Mouse (Mus musculus) heart, embryonic 14.5 days (tissue): ENCODE measurements around the gene Sox5. TPM values are rescaled to one million over a fixed set of nuclear protein-coding genes. Genes with fewer than 3 reads are reported as not detected.
"Not testable (repeated sequence)": the region's sequence is repeated elsewhere in the genome, so short reads cannot be mapped to it uniquely, and the experiment has no call there.

ENCODE experiments used
- ATAC-seq: fragments of 200-750 bp; cut with Nextera tagmentation; 2 replicates; pipeline ENCODE4 v1.8.0; 2017; ENCODE audit warnings: low read depth, moderate TSS enrichment; ENCODE audit not compliant: insufficient number of reproducible peaks, insufficient read depth, low FRiP score
- H3K27ac ChIP-seq, 2 experiments: fragments of 200-500 bp in 1 of 2; fragments of 300-500 bp in 1 of 2; sonication (generic) in 1 of 2; replicated peaks in 1 of 2; 2 replicates each; pipeline ENCODE4 v1.5.1; 2012 to 2014; ENCODE audit warnings: low read depth in 2 of 2, low read length in 2 of 2, control low read depth in 1 of 2, mild to moderate bottlenecking in 1 of 2, mixed read lengths in 1 of 2; ENCODE audit not compliant: control insufficient read depth in 1 of 2, insufficient read depth in 1 of 2
- H3K27me3 ChIP-seq: fragments of 300-500 bp; sonication (generic); 2 replicates; pipeline ENCODE4 v1.6.1; 2014; ENCODE audit warnings: mild to moderate bottlenecking, low read length, control low read depth; ENCODE audit not compliant: control insufficient read depth, insufficient read depth
- H3K36me3 ChIP-seq: fragments of 300-500 bp; sonication (generic); 2 replicates; pipeline ENCODE4 v1.6.1; 2014; ENCODE audit warnings: mild to moderate bottlenecking, control low read depth, low read length, mixed read lengths; ENCODE audit not compliant: control insufficient read depth, insufficient read depth
- H3K4me1 ChIP-seq, 2 experiments: fragments of 200-500 bp in 1 of 2; fragments of 300-500 bp in 1 of 2; sonication (generic) in 1 of 2; 2 replicates each; pipeline ENCODE4 v1.6.1; 2012 to 2014; ENCODE audit warnings: low read length in 2 of 2, control low read depth in 1 of 2, mixed read lengths in 1 of 2; ENCODE audit not compliant: control insufficient read depth in 2 of 2, insufficient read depth in 2 of 2
- H3K4me2 ChIP-seq: fragments of 300-500 bp; sonication (generic); 2 replicates; pipeline ENCODE4 v1.6.1; 2014; ENCODE audit warnings: mild to moderate bottlenecking, low read length
- H3K4me3 ChIP-seq, 2 experiments: fragments of 200-500 bp in 1 of 2; fragments of 300-500 bp in 1 of 2; sonication (generic) in 1 of 2; 2 replicates each; pipeline ENCODE4 v1.5.1; 2012 to 2014; ENCODE audit warnings: low read length in 2 of 2, mild to moderate bottlenecking in 2 of 2, control low read depth in 1 of 2, low read depth in 1 of 2, moderate library complexity in 1 of 2; ENCODE audit not compliant: control insufficient read depth in 1 of 2, insufficient read depth in 1 of 2
- H3K9ac ChIP-seq: fragments of 300-500 bp; sonication (generic); 2 replicates; pipeline ENCODE4 v1.6.1; 2014; ENCODE audit warnings: mild to moderate bottlenecking, low read length
- H3K9me3 ChIP-seq: fragments of 300-500 bp; sonication (generic); 2 replicates; pipeline ENCODE4 v1.6.1; 2016; ENCODE audit warnings: low read length, control low read depth; ENCODE audit not compliant: control insufficient read depth
- WGBS: fragments of 180-500 bp; shearing (Covaris S2); extraction: QIAGEN DNeasy Blood & Tissue Kit; methylation state at CpG from one replicate; pipeline ENCODE4 v1.1.7; 2014; 5-methylcytosine and 5-hydroxymethylcytosine counted together
- polyA plus RNA-seq: library from polyadenylated mRNA; unstranded; fragments of >200 nt; fragmentation: Nextera tagmentation; extraction: Ambion mirVana; gene quantifications from 2 replicates; pipeline ENCODE4 v1.2.1, GENCODE M21; 2014

Sox5 gene
- polyA plus RNA-seq, 1 experiment from 2014 or later = 10.6 TPM

DNA sequence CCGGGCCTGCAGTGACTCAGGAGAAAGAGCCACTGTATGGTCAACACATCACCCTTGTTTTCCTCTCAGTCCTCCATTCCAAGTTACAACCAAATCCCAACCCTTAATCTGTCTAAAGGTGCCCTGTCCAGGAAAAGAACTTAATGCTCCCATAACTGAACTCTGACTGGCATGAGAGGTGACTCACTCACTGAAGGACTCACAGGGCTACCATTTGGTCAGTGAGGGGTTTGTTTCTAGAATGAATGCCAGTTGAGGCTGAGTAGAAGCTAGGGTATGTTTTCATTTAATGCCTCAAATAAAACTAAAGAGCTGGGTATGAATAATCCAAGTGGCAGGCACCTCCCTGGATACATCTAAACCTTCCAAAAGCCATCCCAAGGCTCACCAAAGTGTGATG is 484.6 kb downstream of the Sox5 start:
- no peaks in the 10 kb centered on the region for H3K27me3 ChIP-seq
- no peaks in the 10 kb centered on the region for H3K4me1 ChIP-seq
- ATAC-seq = no peak
- no peak overlapping the region for H3K4me3 ChIP-seq
- 78% methylated on average over 1 of the region's 1 CpGs for WGBS
- H3K4me2 ChIP-seq = no peak overlapping the region
- no peak overlapping the region for H3K27ac ChIP-seq
- H3K9me3 ChIP-seq = peaks cover 13% of the 10 kb centered on the region
- H3K36me3 ChIP-seq = no peaks in the 10 kb centered on the region
- H3K9ac ChIP-seq = no peak overlapping the region

- H3K4me3 ChIP-seq = no peak overlapping the region
- H3K27me3 ChIP-seq = no peaks in the 10 kb centered on the region
- H3K36me3 ChIP-seq = no peaks in the 10 kb centered on the region
- H3K9me3 ChIP-seq = peaks cover 13% of the 10 kb centered on the region
- no peak overlapping the region for H3K9ac ChIP-seq
- no peak overlapping the region for H3K27ac ChIP-seq
- no peaks in the 10 kb centered on the region for H3K4me1 ChIP-seq
- ATAC-seq = no peak
- WGBS = 85% methylated on average over 4 of the region's 4 CpGs
- no peak overlapping the region for H3K4me2 ChIP-seq
Observed at GRCm38 (mm10) chr6:144291526-144291925, 490.3 kb downstream of the Sox5 start.

DNA sequence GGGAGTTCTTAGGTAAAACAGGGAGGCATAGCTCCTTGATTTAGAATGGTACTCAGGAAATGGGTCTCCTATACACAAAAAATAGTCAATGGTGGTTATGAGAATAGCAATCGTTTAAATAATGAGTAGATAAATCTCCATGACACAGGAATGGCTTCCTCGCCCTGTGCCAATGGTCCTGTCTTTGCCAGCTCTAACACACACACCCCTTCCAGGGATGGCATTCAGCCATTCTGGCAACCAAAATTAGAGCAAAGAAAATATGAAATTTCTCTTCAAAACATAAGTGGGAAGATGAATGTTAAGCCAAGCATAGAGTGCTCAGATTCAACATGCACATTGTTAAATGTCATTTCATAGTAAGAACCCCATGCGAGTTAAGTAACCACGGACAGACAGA is 495.7 kb downstream of the Sox5 start:
- Histone ChIP-seq H3K4me3 (no peak overlapping the region), H3K4me2 (no peak overlapping the region), H3K9ac (no peak overlapping the region), H3K27me3 (no peaks in the 10 kb centered on the region), H3K36me3 (no peaks in the 10 kb centered on the region), H3K4me1 (no peaks in the 10 kb centered on the region), H3K27ac (no peak overlapping the region), H3K9me3 (0 out of 2 replicates have a peak, but pooled peaks cover 3% of the 10 kb centered on the region)
- ATAC-seq = no peak
- 88% methylated on average over 4 of the region's 4 CpGs for WGBS

- no peaks in the 10 kb centered on the region for H3K36me3 ChIP-seq
- ATAC-seq = no peak
- H3K4me2 ChIP-seq = no peak overlapping the region
- 72% methylated on average over 6 of the region's 8 CpGs for WGBS
- no peak overlapping the region for H3K9ac ChIP-seq
- H3K27me3 ChIP-seq = no peaks in the 10 kb centered on the region
- 0 out of 4 replicates have a peak, but pooled peaks cover 0 to 3% of the 10 kb centered on the region in 2 experiments for H3K4me1 ChIP-seq
- 0 out of 2 replicates have a peak, but pooled peaks cover 3% of the 10 kb centered on the region for H3K9me3 ChIP-seq
- H3K27ac ChIP-seq = no peak overlapping the region
- H3K4me3 ChIP-seq = no peak overlapping the region
Observed at GRCm38 (mm10) chr6:144283191-144283590, 498.6 kb downstream of the Sox5 start.

GRCm38 (mm10) chr6:144282756-144283155 is 499.0 kb downstream of the Sox5 start:
- 68% methylated on average over 12 of the region's 12 CpGs for WGBS
- H3K27me3 ChIP-seq = no peaks in the 10 kb centered on the region
- no peak overlapping the region for H3K9ac ChIP-seq
- no peak for ATAC-seq
- 0 out of 4 replicates have a peak, but pooled peaks cover 0 to 3% of the 10 kb centered on the region in 2 experiments for H3K4me1 ChIP-seq
- H3K4me3 ChIP-seq = no peak overlapping the region
- H3K27ac ChIP-seq = no peak overlapping the region
- 0 out of 2 replicates have a peak, but pooled peaks cover 3% of the 10 kb centered on the region for H3K9me3 ChIP-seq
- H3K36me3 ChIP-seq = no peaks in the 10 kb centered on the region
- no peak overlapping the region for H3K4me2 ChIP-seq

DNA sequence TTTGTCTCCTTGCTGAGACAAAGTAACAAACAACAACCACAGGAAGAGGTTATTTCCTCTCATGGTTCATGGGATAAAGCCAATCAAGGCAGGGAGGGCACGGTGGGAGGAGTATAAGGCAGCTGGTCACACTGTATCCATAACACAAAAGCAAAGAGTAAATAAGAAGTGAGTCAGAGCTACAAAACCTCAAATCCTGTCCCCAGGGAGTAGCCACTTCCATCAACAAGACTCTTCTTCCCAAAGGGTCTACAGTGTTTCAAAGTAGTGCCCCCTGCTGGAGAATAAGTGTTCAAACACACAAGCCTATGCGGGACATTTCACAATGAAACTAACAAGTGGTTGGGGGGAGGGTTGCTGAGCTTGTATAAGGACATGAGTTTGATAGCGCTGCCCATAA is 500.1 kb downstream of the Sox5 start:
- ATAC-seq = no peak
- 0 out of 4 replicates have a peak, but pooled peaks cover 0 to 3% of the 10 kb centered on the region in 2 experiments for H3K4me1 ChIP-seq
- 0 out of 2 replicates have a peak, but pooled peaks cover 4% of the 10 kb centered on the region for H3K9me3 ChIP-seq
- no peak overlapping the region for H3K4me2 ChIP-seq
- H3K36me3 ChIP-seq = no peaks in the 10 kb centered on the region
- no peak overlapping the region for H3K4me3 ChIP-seq
- no peak overlapping the region for H3K9ac ChIP-seq
- no peak overlapping the region for H3K27ac ChIP-seq
- 84% methylated on average over 3 of the region's 3 CpGs for WGBS
- no peaks in the 10 kb centered on the region for H3K27me3 ChIP-seq

GRCm38 (mm10) chr6:144278505-144279053 is 503.2 kb downstream of the Sox5 start:
- no peak for ATAC-seq
- WGBS = 68% methylated on average over 13 of the region's 13 CpGs
- 0 out of 4 replicates have a peak, but pooled peaks cover 0 to 3% of the 10 kb centered on the region in 2 experiments for H3K4me1 ChIP-seq
- 0 out of 2 replicates have a peak, but pooled peaks cover 6% of the 10 kb centered on the region for H3K9me3 ChIP-seq
- H3K4me2 ChIP-seq = no peak overlapping the region
- no peaks in the 10 kb centered on the region for H3K36me3 ChIP-seq
- H3K9ac ChIP-seq = no peak overlapping the region
- no peak overlapping the region for H3K4me3 ChIP-seq
- no peak overlapping the region for H3K27ac ChIP-seq
- no peaks in the 10 kb centered on the region for H3K27me3 ChIP-seq

- not testable (repeated sequence) for H3K27ac ChIP-seq, ATAC-seq
- 38% methylated on average over 4 of the region's 4 CpGs for WGBS
Observed at GRCm38 (mm10) chr6:144273425-144273824, 508.4 kb downstream of the Sox5 start.

More at GRCm38 (mm10) chr6:144273425-144273824, 508.4 kb downstream of the Sox5 start:
- not testable (repeated sequence) for H3K27me3 ChIP-seq, H3K36me3 ChIP-seq, H3K9ac ChIP-seq, H3K4me3 ChIP-seq, H3K4me2 ChIP-seq, H3K4me1 ChIP-seq, H3K9me3 ChIP-seq
